Mouse (Mus musculus) hindbrain, embryonic 14.5 days (tissue): ENCODE measurements around the gene 1110008L16Rik. TPM values are rescaled to one million over a fixed set of nuclear protein-coding genes. Genes with fewer than 3 reads are reported as not detected.
"Not testable (repeated sequence)": the region's sequence is repeated elsewhere in the genome, so short reads cannot be mapped to it uniquely, and the experiment has no call there.

ENCODE experiments used
- ATAC-seq: fragments of 200-750 bp; cut with Nextera tagmentation; 2 replicates; pipeline ENCODE4 v1.8.0; 2017; ENCODE audit warnings: moderate number of reproducible peaks, mild to moderate bottlenecking, moderate TSS enrichment, moderate library complexity; ENCODE audit not compliant: low FRiP score
- DNase-seq: peaks from one replicate; pipeline ENCODE4 v3.0.0-alpha.2; 2015; ENCODE audit warnings: low spot score
- H3K27ac ChIP-seq: fragments of 300-500 bp; sonication (generic); 2 replicates; pipeline ENCODE4 v1.5.1; 2014; ENCODE audit warnings: mild to moderate bottlenecking, moderate library complexity
- H3K27me3 ChIP-seq: fragments of 300-500 bp; sonication (generic); 2 replicates; pipeline ENCODE4 v1.6.1; 2014; ENCODE audit warnings: mild to moderate bottlenecking, low read length, mixed read lengths; ENCODE audit not compliant: control insufficient read depth, insufficient read depth
- H3K36me3 ChIP-seq: fragments of 300-500 bp; sonication (generic); replicated peaks from 2 replicates; pipeline ENCODE4 v1.6.1; 2014; ENCODE audit not compliant: control insufficient read depth, insufficient read depth
- H3K4me1 ChIP-seq: fragments of 300-500 bp; sonication (generic); replicated peaks from 2 replicates; pipeline ENCODE4 v1.6.1; 2014; ENCODE audit warnings: antibody characterized with exemption, low read length, mixed read lengths; ENCODE audit not compliant: control insufficient read depth, insufficient read depth
- H3K4me2 ChIP-seq: fragments of 300-500 bp; sonication (generic); replicated peaks from 2 replicates; pipeline ENCODE4 v1.6.1; 2014; ENCODE audit warnings: mild to moderate bottlenecking, moderate library complexity
- H3K4me3 ChIP-seq: fragments of 300-500 bp; sonication (generic); replicated peaks from 2 replicates; pipeline ENCODE4 v1.5.1; 2014; ENCODE audit warnings: mild to moderate bottlenecking, low read length
- H3K9ac ChIP-seq: fragments of 300-500 bp; sonication (generic); 2 replicates; pipeline ENCODE4 v1.6.1; 2014
- H3K9me3 ChIP-seq: fragments of 300-500 bp; sonication (generic); 2 replicates; pipeline ENCODE4 v1.6.1; 2016; ENCODE audit warnings: low read length; ENCODE audit not compliant: control insufficient read depth
- WGBS: fragments of 180-500 bp; shearing (Covaris S2); extraction: QIAGEN DNeasy Blood & Tissue Kit; methylation state at CpG from one replicate; pipeline ENCODE4 v1.1.7; 2014; 5-methylcytosine and 5-hydroxymethylcytosine counted together
- polyA plus RNA-seq: library from polyadenylated mRNA; unstranded; fragments of >200 nt; fragmentation: Nextera tagmentation; extraction: Ambion mirVana; gene quantifications from 2 replicates; pipeline ENCODE4 v1.2.1, GENCODE M21; 2014

1110008L16Rik gene
- polyA plus RNA-seq, 1 experiment from 2014 or later, result 7.9 TPM

DNA sequence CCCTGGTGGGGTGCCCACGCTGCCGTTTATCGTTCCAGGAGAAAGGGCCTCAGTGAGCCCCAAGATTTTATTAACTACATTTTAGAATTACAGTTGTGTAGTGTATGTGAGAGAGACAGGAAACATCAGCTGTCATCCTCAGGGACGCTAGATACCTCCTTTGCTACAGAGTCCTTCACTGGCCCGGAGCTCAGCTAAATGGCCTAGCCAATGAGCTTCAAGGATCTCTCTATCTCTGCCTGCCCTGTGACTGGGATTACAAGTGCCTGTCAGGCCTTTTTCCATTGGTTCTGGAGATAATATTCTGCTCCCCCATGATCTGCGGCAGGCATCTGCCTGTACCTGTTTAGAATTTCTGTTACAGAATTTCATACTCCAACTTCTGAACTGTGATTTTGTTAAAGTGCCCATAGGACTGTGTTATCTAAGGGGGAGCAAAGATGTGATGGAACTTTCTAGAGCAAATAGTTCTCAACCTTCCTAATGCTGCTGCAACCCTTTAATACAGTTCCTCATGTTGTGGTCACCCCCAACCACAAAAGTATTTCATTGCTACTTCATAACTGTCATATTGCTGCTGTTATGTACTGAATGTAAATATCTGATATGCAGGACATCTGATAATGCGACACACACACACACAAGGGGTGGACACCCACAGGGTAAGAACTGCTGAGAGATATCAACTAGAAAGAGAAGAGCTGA is 87.9 kb downstream of the 1110008L16Rik start:
- H3K4me1 ChIP-seq, result no peaks in the 10 kb centered on the region
- H3K27ac ChIP-seq, result no peak overlapping the region
- no peak overlapping the region for H3K9ac ChIP-seq
- H3K4me3 ChIP-seq, result no peak overlapping the region
- H3K36me3 ChIP-seq, result no peaks in the 10 kb centered on the region
- no peak overlapping the region for H3K4me2 ChIP-seq
- WGBS, result 81% methylated on average over 7 of the region's 7 CpGs
- ATAC-seq, result no peak
- no peak for DNase-seq
- H3K27me3 ChIP-seq, result no peaks in the 10 kb centered on the region
- H3K9me3 ChIP-seq, result no peaks in the 10 kb centered on the region

DNA sequence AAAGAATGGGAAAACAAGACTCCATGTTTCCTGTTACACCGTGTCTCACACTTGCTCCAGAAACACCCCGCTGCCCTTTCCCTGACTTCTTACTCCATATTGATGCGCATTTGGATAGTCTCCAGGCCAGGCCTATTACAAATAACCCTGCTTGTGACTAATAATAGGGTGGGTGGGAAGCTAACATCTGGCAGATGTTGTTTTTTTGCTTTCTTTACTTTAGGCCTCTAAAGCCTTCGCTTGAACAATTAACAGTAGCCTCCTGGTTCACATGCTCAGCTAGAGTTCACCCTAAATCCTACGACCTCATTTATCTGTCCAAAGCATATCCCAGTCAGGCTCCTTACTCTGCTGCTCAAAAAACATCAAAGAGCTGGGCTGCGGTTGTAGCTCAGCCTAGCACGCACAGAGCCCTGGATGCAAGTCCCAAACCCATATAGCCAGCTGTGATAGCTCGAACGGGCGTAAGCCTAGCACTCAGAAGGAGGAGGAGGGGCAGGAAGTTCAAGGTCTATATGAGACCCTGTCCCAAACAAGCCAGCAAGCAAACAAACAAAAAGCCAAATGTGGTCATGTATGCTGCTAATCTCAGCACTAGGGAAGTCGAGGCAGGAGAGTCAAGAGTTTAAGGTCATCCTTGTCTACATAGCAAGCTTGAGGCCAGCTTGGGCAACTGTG is 88.5 kb downstream of the 1110008L16Rik start:
- ATAC-seq (no peak), DNase-seq (no peak)
- Histone ChIP-seq H3K4me3 (no peak overlapping the region), H3K36me3 (no peaks in the 10 kb centered on the region), H3K4me1 (no peaks in the 10 kb centered on the region), H3K9me3 (no peaks in the 10 kb centered on the region), H3K27me3 (no peaks in the 10 kb centered on the region), H3K4me2 (no peak overlapping the region), H3K9ac (no peak overlapping the region), H3K27ac (no peak overlapping the region)
- 67% methylated on average over 11 of the region's 11 CpGs for WGBS

DNA sequence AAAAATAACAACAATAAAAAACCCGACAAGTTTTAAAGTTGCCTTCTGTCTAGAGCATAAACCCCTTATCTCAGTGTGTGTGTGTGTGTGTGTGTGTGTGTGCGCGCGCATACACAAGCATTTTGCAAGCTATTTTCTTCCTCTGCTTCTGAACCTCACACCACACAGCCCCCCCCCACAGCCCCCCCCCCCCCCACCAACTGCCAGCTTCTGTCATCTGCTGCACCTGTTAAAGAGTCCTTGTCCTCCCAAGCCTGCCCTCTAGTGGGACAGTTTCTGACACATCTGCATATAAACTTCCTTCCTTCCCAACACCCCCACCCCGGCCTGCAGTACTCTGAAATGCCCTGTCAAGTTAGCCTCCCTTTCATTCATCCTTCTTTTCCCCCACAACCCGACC is 89.1 kb downstream of the 1110008L16Rik start:
- 67% methylated on average over 6 of the region's 6 CpGs for WGBS
- Histone ChIP-seq H3K27ac (no peak overlapping the region), H3K4me1 (no peaks in the 10 kb centered on the region), H3K4me3 (no peak overlapping the region), H3K9me3 (no peaks in the 10 kb centered on the region), H3K4me2 (no peak overlapping the region), H3K27me3 (no peaks in the 10 kb centered on the region), H3K9ac (no peak overlapping the region), H3K36me3 (no peaks in the 10 kb centered on the region)
- DNase-seq (no peak), ATAC-seq (peak; percentile 11; the same call in 1 of the 2 replicates)

DNA sequence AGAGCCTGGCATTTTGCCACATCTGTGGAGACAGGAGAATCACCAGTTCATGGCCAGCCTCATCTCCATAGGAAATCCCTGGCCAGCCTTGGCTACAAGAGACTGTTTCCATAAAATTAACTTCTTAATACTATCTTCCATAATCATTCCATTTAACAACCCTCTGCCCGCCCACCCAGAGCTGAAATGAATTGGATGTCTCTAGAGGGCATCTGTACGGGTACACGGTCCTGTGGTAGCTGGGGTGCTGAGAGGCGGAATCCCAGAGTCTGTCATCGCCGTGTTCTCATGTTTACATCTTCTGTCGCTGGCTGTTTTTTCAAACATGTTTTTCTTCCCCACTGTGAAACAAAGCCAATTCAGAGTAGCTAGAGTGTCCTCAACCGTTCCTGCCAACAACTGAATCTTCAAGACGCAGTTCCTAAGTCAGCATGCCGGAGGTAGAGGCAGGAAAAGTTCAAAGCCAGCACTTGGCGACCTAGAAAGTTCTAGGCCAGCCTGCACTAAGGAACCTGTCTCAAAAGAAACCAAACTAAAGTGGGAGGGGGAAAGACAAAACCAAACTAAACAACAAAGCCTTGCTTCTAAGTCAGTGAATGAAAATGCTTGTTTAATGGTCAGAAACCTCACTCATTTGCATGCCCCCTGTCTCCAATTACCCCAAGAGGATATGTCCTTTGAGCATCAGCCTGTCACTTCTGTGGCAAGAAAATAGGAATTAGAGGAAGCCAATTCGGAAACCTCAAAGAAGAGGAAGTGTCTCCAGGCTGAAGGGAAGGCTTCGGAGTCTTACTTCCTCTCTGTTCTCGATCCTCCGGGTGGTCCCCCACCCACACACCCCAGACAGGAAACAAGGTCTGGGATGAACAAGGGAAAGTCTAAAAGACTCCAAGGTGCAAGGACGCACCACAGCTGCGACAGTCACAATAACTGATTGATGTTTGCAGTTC is 90.0 kb downstream of the 1110008L16Rik start:
- Histone ChIP-seq H3K27me3 (no peaks in the 10 kb centered on the region), H3K36me3 (no peaks in the 10 kb centered on the region), H3K4me3 (no peak overlapping the region), H3K4me2 (no peak overlapping the region), H3K4me1 (no peaks in the 10 kb centered on the region), H3K9ac (no peak overlapping the region), H3K9me3 (no peaks in the 10 kb centered on the region), H3K27ac (no peak overlapping the region)
- 80% methylated on average over 17 of the region's 17 CpGs for WGBS
- ATAC-seq, result no peak
- no peak for DNase-seq

DNA sequence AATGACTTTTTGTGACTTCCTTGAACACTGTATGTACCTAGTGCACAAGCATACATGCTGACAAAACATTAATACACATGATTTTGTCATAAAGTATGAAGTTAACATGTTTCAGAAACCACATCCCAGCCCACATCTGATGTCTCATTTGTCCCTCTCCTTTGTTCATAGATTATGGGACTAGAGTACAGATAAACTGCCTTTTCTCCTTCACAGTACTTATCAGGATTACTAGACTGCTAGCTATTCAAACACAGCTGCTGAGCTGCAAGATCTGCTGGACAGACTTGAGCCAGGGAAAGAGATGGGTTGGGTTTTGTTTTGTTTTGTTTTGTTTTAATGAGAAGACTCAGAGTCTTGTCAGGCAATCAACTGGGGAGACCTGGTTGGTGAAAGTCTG is 92.7 kb downstream of the 1110008L16Rik start:
- no peak overlapping the region for H3K4me2 ChIP-seq
- no peaks in the 10 kb centered on the region for H3K27me3 ChIP-seq
- H3K4me3 ChIP-seq, result no peak overlapping the region
- H3K9ac ChIP-seq, result no peak overlapping the region
- H3K9me3 ChIP-seq, result no peaks in the 10 kb centered on the region
- H3K4me1 ChIP-seq, result no peaks in the 10 kb centered on the region
- no peak overlapping the region for H3K27ac ChIP-seq
- DNase-seq (no peak), ATAC-seq (no peak)
- H3K36me3 ChIP-seq, result no peaks in the 10 kb centered on the region

DNA sequence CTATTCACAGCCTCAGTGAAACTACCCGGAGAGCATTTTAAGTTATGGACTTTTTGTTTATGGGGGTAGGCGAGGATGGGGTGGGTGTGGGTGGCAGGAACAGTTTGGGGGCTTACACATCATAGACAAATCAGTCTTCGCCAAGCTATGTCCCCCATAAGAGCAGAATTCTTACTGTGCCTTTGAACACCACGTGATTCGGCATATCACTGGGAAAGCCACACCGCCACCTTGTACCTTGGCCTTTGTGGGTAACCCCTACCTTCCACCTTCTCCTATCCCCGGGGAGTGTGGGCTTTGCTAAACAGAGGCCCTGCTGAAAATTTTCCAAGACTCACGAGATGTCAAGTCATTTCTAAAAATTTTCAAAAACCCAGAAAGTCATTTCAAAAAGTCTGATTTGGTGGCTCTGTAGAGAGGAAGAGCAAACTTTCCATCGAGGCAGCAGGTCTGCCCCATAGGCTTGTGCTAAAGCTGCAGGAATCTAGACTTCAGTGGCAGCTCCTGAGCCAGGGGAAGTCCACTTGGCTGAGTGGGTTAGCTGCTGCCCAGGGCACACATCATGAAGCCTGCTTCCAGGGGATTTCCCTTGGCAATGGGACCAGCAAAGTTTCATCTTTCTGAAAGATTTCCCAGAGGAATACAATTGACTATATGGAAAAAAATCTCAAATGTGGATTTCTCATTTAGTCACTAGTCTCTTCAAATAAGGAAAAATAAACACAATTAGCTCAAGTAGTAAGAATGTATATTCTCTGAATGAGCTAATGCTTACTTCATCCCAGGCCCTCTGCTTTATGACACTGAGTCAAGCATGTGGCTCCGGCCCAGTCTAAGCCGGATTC is 93.6 kb downstream of the 1110008L16Rik start:
- Histone ChIP-seq H3K4me3 (no peak overlapping the region), H3K4me1 (peaks cover 6% of the 10 kb centered on the region; the same call in 1 of the 2 replicates), H3K36me3 (no peaks in the 10 kb centered on the region), H3K4me2 (no peak overlapping the region), H3K9me3 (no peaks in the 10 kb centered on the region), H3K9ac (no peak overlapping the region), H3K27me3 (no peaks in the 10 kb centered on the region), H3K27ac (no peak overlapping the region)
- DNase-seq (no peak), ATAC-seq (no peak)
- WGBS, result 87% methylated on average over 11 of the region's 11 CpGs

DNA sequence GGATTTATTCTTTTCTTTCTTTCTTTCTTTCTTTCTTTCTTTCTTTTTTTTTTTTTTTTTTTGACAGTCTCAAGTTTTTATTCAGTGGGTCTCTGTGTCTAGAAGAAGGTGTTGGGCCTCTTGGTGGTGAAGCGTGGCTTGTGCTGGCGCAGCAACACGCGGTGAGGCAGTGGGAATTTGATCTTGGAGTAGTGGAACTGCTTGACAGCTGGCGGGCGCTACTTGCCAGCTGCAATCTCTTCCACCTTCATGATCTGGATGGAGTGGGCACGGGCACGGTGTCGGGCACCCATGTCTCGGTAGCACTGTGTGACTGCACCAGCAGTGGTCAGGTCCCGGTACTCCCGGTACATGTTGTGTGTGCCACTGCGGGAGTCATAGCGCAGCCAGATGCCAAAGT is 96.2 kb downstream of the 1110008L16Rik start:
- H3K9ac ChIP-seq, H3K4me2 ChIP-seq, DNase-seq, ATAC-seq, H3K36me3 ChIP-seq, H3K27me3 ChIP-seq, H3K9me3 ChIP-seq, H3K27ac ChIP-seq, H3K4me3 ChIP-seq: not testable (repeated sequence)
- peaks cover 21% of the 10 kb centered on the region for H3K4me1 ChIP-seq
- WGBS, result 92% methylated on average over 14 of the region's 14 CpGs

DNA sequence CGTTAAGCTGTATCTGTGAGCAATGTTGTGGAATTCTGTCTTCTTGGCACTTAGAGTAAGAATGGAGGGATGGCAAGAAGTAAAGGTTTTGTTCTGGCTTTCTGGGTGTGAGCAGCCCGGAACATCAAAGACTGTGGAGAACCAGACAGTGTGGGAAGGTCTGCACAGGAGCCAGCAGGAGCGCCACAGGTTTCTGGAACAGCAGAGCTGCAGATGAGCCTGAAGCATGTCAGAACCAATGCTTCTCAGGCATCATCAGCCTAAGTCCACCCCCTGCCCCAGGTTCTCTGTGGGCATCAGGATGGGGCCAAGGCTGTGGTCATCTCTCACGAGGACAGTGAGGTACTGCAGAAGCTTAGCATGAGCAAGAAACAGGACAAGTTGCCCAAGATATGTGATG is 97.2 kb downstream of the 1110008L16Rik start:
- Histone ChIP-seq H3K4me2 (no peak overlapping the region), H3K4me3 (no peak overlapping the region), H3K4me1 (peaks cover 26% of the 10 kb centered on the region), H3K36me3 (no peaks in the 10 kb centered on the region), H3K9me3 (no peaks in the 10 kb centered on the region), H3K27me3 (no peaks in the 10 kb centered on the region), H3K9ac (no peak overlapping the region), H3K27ac (no peak overlapping the region)
- no peak for DNase-seq
- 97% methylated on average over 4 of the region's 4 CpGs for WGBS
- ATAC-seq, result no peak
